Mouse (Mus musculus) bone marrow macrophage, adult 2 months (primary cell): ENCODE measurements at regions not wholly inside any gene's neighbourhood (a gene's known extent, or its start where the extent isn't known, plus 50 kb on each side); places are given as distances from the start of the nearest gene placed in this dataset.
A peak's percentile ranks its signal among the peaks of the same experiment; 100 is the strongest.

ENCODE experiments used
- H3K27ac ChIP-seq: 2 replicates; pipeline ENCODE4 v1.5.1; 2012; ENCODE audit warnings: low read depth, low read length; ENCODE audit not compliant: insufficient read depth
- H3K4me1 ChIP-seq: 2 replicates; pipeline ENCODE4 v1.6.1; 2012; ENCODE audit warnings: low read length; ENCODE audit not compliant: control insufficient read depth, insufficient read depth
- H3K4me3 ChIP-seq: 2 replicates; pipeline ENCODE4 v1.5.1; 2012; ENCODE audit warnings: mild to moderate bottlenecking, low read length, moderate library complexity; ENCODE audit not compliant: insufficient read depth
- CTCF ChIP-seq: IDR thresholded peaks from 2 replicates; pipeline ENCODE4 v1.5.1; 2012; ENCODE audit warnings: low read depth, mild to moderate bottlenecking, low read length, moderate library complexity
- POLR2A ChIP-seq: IDR thresholded peaks from 2 replicates; pipeline ENCODE4 v1.6.1; 2012; ENCODE audit warnings: mild to moderate bottlenecking, low read depth, low read length, borderline replicate concordance

DNA sequence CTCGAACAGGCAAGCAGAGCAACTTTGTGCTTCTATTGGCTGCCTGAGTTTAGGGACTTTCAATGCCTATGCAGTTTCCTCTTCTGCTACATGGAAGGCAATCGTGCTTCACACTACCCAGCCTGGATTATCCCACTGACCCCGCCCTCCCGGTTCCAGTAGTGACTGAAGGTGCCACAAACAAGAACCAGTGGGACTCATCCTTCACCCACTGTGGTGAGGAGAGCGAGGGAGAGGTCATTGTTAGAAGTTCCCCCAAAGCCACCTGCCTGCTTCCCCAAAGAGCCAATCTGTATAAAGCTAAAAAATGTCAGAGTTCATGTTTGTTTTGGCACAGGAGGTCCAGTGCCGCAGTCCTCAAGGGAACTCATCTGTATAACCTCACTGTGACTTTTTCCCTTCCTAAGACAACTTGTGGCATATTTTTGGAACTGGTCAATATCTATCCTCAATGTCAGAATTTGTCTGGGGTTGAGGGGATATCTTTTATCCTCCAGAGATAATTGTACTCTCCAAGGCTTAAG, 70.5 kb downstream of the Hes1 start:
- no peaks in the 10 kb centered on the region for H3K4me1 ChIP-seq
- no peak overlapping the region for H3K4me3 ChIP-seq
- no peak overlapping the region for H3K27ac ChIP-seq
- TF ChIP-seq POLR2A: no peak
- TF ChIP-seq CTCF: no peak

DNA sequence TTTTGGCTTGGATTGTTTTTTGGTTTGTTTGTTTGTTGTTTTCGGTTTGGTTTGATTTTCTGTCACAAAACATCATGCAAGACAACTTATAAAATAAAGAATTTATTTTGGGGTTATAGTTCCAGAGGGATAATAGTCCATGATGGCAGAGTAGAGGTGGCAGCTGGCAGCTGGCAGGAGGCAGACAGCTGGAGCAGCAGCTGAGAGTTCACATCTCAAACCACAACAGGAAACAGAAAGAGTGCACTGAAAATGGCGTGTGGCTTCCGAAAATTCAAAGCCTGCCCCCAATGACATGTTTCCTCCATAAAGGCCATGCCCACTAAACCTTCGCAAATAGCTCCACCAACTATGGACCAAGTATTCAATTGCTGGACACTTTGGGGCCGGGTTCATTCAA, 72.7 kb downstream of the Hes1 start:
- Histone ChIP-seq H3K4me1 (no peaks in the 10 kb centered on the region), H3K27ac (no peak overlapping the region), H3K4me3 (no peak overlapping the region)
- no peak for TF ChIP-seq CTCF
- TF ChIP-seq POLR2A: no peak

DNA sequence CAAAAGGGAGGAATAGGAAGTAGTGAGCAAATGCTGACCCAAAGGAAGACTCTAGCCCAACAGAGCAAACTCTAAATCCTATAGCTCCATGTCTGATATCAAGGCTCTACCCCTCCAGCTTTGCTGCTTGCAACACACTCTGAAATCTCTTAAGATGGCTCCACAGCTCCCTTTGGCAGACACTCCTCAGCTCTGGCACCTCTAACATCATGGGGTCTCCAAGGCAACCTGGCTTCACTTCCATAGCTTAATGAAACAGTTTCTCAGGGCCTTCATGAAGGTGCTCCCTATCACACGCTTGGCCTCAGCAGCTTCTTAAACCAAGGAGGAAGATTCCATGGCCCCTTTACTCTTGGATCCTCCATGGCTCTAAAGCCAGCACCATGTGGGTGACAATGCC, 73.6 kb downstream of the Hes1 start:
- Histone ChIP-seq H3K27ac (no peak overlapping the region), H3K4me1 (no peaks in the 10 kb centered on the region), H3K4me3 (no peak overlapping the region)
- TF ChIP-seq CTCF (no peak), POLR2A (no peak)

DNA sequence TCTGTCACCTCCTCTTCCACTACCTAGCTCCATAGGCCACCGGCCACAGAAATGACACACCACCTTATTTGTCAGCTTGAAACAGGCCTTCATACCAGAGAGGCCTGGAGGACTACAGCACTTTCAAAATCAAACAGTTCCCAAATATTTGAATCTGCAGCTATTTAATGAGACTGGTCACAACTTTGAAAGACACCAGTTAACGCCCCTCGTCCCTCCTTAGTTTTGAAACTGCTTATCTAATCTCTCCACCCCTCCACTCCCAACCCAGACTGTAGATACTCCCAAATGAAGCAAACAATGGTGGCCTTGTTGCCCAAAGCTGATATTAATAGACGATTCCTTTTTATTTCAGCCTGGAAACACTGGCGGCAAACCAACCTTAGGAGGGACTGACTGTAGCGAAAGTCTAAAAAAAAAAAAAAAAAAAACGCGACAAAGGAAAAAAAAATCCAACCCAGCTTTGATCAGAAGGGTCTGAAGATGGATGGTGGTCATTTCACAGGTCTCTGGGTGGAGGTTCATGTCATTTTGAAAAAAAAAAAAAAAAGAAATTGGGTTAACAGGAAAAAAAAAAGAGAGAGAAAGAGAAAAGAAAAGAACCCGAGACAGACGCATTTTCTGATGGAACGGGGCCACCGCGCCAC, 80.8 kb downstream of the Hes1 start:
- TF ChIP-seq CTCF: no peak
- no peak for TF ChIP-seq POLR2A
- no peaks in the 10 kb centered on the region for H3K4me1 ChIP-seq
- H3K4me3 ChIP-seq: no peak overlapping the region
- no peak overlapping the region for H3K27ac ChIP-seq

DNA sequence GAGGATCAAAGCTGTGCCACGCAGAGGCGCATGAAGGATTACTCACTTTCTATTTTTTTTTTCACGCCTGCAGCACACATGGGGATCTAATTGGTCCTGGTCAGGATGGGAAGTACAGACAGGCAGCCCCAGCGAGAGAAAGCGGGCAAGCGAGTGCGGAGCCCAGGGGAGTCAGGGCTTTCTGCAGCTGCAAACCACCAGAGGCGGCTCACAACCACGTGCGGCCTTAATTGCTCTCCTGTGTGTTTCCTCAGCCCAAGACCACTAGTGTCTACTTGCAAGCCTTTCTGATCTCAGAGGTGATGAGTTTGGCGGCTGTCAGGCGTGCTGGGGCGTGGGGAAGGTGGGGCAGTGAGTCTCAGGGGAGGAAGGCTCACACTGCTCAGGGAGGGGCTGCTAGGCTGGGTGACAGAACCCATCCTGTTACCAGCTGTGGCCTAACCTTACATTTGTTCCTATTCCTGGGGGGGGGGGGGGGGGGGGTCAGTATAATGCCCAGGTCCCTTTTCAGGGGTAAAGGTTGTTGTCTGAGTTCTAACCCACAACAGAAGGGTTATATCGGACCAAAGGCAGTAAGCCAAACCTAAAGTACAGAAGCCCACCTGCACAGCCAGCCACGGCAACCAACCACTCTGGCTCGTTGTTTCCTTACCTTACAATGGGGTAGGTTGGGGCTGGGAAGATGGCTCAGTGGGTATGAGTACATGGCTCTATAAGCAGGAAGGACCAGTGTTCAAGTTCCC, 81.5 kb downstream of the Hes1 start:
- H3K27ac ChIP-seq: no peak overlapping the region
- no peak overlapping the region for H3K4me3 ChIP-seq
- TF ChIP-seq CTCF: no peak
- TF ChIP-seq POLR2A: no peak
- H3K4me1 ChIP-seq: no peaks in the 10 kb centered on the region

DNA sequence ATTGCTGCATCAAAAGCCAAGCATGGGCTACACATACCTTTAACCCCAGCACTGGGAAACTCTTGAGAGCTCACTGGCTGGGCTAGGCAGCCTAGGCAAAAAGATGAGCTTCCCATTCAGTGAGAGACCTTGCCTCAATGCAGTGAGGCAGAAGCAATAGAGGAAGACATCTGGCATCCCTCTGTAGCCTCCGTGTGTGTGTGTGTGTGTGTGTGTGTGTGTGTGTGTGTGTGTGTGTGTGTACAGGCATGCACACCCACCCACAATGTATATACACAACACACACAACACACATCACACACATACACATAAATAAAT, 82.0 kb downstream of the Hes1 start:
- TF ChIP-seq POLR2A: no peak
- no peak for TF ChIP-seq CTCF
- Histone ChIP-seq H3K27ac (no peak overlapping the region), H3K4me1 (no peaks in the 10 kb centered on the region), H3K4me3 (no peak overlapping the region)

DNA sequence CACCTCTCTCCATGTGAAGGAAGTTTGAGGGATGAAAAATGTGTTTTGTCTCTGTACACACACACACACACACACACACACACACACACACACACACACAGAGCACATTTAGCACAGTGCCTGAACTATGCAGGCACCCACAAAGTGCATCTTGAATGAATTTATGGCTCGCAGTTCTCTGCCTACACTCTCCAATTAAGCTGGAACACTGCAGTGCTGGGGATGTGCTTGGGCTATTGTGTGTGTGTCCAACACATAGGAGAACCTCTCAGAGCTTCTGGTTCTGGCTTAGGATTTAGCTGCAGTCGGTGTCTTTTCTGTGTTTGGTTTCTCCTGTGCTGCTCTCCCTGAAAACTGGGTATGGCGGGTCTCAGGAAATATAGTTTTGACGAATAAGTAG, 83.1 kb downstream of the Hes1 start:
- no peak for TF ChIP-seq POLR2A
- no peak for TF ChIP-seq CTCF
- H3K4me1 ChIP-seq: no peaks in the 10 kb centered on the region
- no peak overlapping the region for H3K4me3 ChIP-seq
- H3K27ac ChIP-seq: no peak overlapping the region

DNA sequence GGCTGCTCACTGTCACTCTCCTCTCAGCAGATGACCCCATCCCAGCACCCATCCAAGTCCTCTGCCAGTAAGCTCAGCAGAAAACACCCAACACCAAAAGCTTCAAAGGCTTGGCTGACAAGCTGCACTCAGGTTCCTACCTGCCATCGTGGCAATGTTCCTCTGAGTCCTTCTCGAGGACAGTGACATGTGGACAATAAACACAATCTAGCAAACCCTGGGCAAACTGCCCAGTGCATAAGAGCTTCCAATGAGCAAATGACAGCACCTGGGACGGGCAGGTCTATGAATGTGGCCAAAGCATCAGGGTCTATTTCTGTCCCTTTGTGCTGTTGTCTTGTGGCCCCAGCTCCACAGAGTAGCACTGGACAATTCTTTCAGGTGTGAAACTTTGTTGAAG, 86.9 kb downstream of the Hes1 start:
- H3K4me3 ChIP-seq: no peak overlapping the region
- H3K27ac ChIP-seq: no peak overlapping the region
- TF ChIP-seq CTCF: no peak
- no peak for TF ChIP-seq POLR2A
- H3K4me1 ChIP-seq: peaks cover 8% of the 10 kb centered on the region

DNA sequence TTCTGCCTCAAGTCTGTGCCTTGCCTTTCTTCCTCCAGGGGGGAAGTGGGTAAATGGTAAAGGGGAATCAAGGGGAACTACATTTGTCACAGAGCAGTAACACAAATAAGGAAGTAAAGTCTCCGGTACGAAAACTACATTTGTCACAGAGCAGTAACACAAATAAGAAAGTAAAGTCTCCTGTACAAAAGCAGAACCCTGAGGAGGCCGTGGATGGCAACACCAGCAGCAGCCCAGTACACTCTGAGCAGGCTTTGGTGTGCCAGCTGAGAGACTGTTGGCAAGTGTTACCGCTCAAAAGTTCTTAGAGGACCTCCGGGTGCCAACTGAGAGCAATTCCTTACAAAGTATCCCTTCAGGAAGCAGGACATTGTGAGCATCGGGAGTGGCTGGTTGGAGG, 90.9 kb downstream of the Hes1 start:
- peaks cover 8% of the 10 kb centered on the region for H3K4me1 ChIP-seq
- H3K27ac ChIP-seq: peak overlapping the region; percentile 45
- no peak overlapping the region for H3K4me3 ChIP-seq
- TF ChIP-seq POLR2A (no peak), CTCF (no peak)

DNA sequence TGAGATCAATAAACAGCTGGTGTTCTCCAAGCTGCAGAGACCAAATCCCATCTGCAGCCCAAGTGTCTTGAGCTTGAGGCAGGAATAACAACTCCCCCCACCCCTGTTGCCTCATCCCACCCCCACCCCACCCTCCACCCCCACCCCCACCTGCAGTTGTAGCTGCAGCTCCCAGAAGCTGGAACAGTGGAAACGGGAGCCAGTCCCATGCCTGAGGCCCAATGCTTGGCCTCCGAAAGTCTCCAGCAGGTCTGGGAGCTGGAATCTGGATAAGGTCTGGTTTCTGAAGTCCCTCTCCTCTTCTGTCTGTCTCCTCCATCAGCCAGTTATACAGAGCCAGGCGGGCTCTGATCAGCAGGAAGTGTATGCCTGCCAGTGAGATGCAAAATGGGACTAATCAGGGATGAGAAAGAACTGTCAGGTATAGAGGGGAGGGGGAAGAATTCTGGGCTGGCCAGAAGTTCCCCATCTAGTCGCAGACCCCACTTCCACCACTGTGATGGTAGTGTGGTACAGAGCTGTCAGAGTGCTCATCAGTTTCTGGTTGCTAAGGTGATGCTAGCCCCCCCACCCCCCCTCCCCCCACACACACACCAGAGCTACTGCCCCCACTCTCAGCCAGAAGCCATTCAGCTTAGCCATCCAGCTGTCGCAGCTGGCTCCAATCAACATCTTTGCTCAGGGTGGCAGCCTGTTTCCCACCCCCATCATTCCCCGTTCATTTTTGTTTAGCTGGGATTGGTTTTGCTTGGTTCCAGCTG, 91.5 kb downstream of the Hes1 start:
- TF ChIP-seq CTCF (no peak), POLR2A (no peak)
- Histone ChIP-seq H3K27ac (peak overlapping the region; percentile 45), H3K4me3 (no peak overlapping the region), H3K4me1 (peaks cover 8% of the 10 kb centered on the region)
